Mouse (Mus musculus) cerebellum, adult 11-12 months (tissue): ENCODE data around the gene Tuba3b.

Experiments
- DNase-seq: peaks from one replicate; pipeline ENCODE4 v3.0.0; 2022

The Tuba3b gene

GRCm38 (mm10) chr6:145607746-145608145, 7.8 kb upstream of the Tuba3b start:
- DNase-seq: no peak

GRCm38 (mm10) chr6:145608693-145609092, 6.9 kb upstream of the Tuba3b start:
- DNase-seq: no peak

GRCm38 (mm10) chr6:145610901-145611300, 4.7 kb upstream of the Tuba3b start:
- no peak for DNase-seq

- DNase-seq: peak; percentile 78
These were observed 2.9 kb upstream of the Tuba3b start for GRCm38 (mm10) chr6:145612611-145613010.

- DNase-seq: no peak
These were observed 1.3 kb upstream of the Tuba3b start, which contains the start of gene Lmntd1 for GRCm38 (mm10) chr6:145614219-145614618. Gene Lmntd1 (minus strand): TSS chr6:145614319.

GRCm38 (mm10) chr6:145616402-145617229, 1.1 kb downstream of the Tuba3b start:
- DNase-seq: no peak

- no peak for DNase-seq
These were observed 7.6 kb downstream of the Tuba3b start for GRCm38 (mm10) chr6:145623141-145623540.

- no peak for DNase-seq
These were observed 14.7 kb downstream of the Tuba3b start for GRCm38 (mm10) chr6:145630269-145630668.

- DNase-seq: no peak
These were observed 18.9 kb downstream of the Tuba3b start for GRCm38 (mm10) chr6:145634454-145634853.

- DNase-seq: no peak
These were observed 21.1 kb downstream of the Tuba3b start for GRCm38 (mm10) chr6:145636682-145637081.

- DNase-seq: no peak
These were observed 22.7 kb downstream of the Tuba3b start for GRCm38 (mm10) chr6:145638248-145638647.

- no peak for DNase-seq
These were observed 25.5 kb downstream of the Tuba3b start for GRCm38 (mm10) chr6:145640971-145641506.

GRCm38 (mm10) chr6:145651976-145652375, 36.4 kb downstream of the Tuba3b start:
- no peak for DNase-seq

- DNase-seq: no peak
These were observed 37.4 kb downstream of the Tuba3b start for GRCm38 (mm10) chr6:145652986-145653385.

- no peak for DNase-seq
These were observed 38.1 kb downstream of the Tuba3b start for GRCm38 (mm10) chr6:145653626-145654025.

- DNase-seq: no peak
These were observed 38.7 kb downstream of the Tuba3b start for GRCm38 (mm10) chr6:145654062-145654836.

GRCm38 (mm10) chr6:145655678-145656077, 40.1 kb downstream of the Tuba3b start:
- no peak for DNase-seq

GRCm38 (mm10) chr6:145656740-145657591, 41.4 kb downstream of the Tuba3b start:
- no peak for DNase-seq

- DNase-seq: no peak
These were observed 43.6 kb downstream of the Tuba3b start for GRCm38 (mm10) chr6:145659116-145659515.

- no peak for DNase-seq
These were observed 45.4 kb downstream of the Tuba3b start for GRCm38 (mm10) chr6:145660943-145661342.

GRCm38 (mm10) chr6:145664208-145664607, 48.7 kb downstream of the Tuba3b start:
- DNase-seq: no peak

GRCm38 (mm10) chr6:145665751-145666150, 50.2 kb downstream of the Tuba3b start:
- DNase-seq: no peak

- no peak for DNase-seq
These were observed 52.1 kb downstream of the Tuba3b start for GRCm38 (mm10) chr6:145667654-145668053.
